Mouse (Mus musculus): ENCODE measurements around the gene Aven. TPM values are rescaled to one million over a fixed set of nuclear protein-coding genes. Genes with fewer than 3 reads are reported as not detected.

Aven gene
- total RNA-seq, 2 experiments from 2014 or later = 8.1 to 9.5 TPM

GRCm38 (mm10) chr2:112541695-112542285, 49.0 kb downstream of the Aven start:
- no peak for DNase-seq (ENCODE audit: extremely low spot score in 1 of 2, low spot score in 1 of 2)

- no peak for DNase-seq (ENCODE audit: extremely low spot score in 1 of 2, low spot score in 1 of 2)
Observed at GRCm38 (mm10) chr2:112556527-112556926, 63.8 kb downstream of the Aven start.

- no peak for DNase-seq (ENCODE audit: extremely low spot score in 1 of 2, low spot score in 1 of 2)
Observed at GRCm38 (mm10) chr2:112557453-112557852, 64.7 kb downstream of the Aven start.

- no peak for DNase-seq (ENCODE audit: extremely low spot score in 1 of 2, low spot score in 1 of 2)
Observed at GRCm38 (mm10) chr2:112561549-112561948, 68.8 kb downstream of the Aven start.

GRCm38 (mm10) chr2:112565060-112565459, 72.3 kb downstream of the Aven start:
- DNase-seq (ENCODE audit: extremely low spot score in 1 of 2, low spot score in 1 of 2) = no peak

- DNase-seq (ENCODE audit: extremely low spot score in 1 of 2, low spot score in 1 of 2) = no peak
Observed at GRCm38 (mm10) chr2:112566290-112567085, 73.7 kb downstream of the Aven start.

- no peak for DNase-seq (ENCODE audit: extremely low spot score in 1 of 2, low spot score in 1 of 2)
Observed at GRCm38 (mm10) chr2:112567786-112568185, 75.0 kb downstream of the Aven start.

- DNase-seq (ENCODE audit: extremely low spot score in 1 of 2, low spot score in 1 of 2) = no peak
Observed at GRCm38 (mm10) chr2:112590985-112591384, 98.2 kb downstream of the Aven start.

GRCm38 (mm10) chr2:112591451-112591871, 98.7 kb downstream of the Aven start:
- DNase-seq (ENCODE audit: extremely low spot score in 1 of 2, low spot score in 1 of 2) = peak in 1 of 2 experiments; percentile 60

GRCm38 (mm10) chr2:112593322-112593721, 100.6 kb downstream of the Aven start:
- no peak for DNase-seq (ENCODE audit: extremely low spot score in 1 of 2, low spot score in 1 of 2)

GRCm38 (mm10) chr2:112593781-112594180, 101.0 kb downstream of the Aven start:
- no peak for DNase-seq (ENCODE audit: extremely low spot score in 1 of 2, low spot score in 1 of 2)

GRCm38 (mm10) chr2:112595807-112596206, 103.0 kb downstream of the Aven start:
- no peak for DNase-seq (ENCODE audit: extremely low spot score in 1 of 2, low spot score in 1 of 2)

GRCm38 (mm10) chr2:112596415-112596814, 103.7 kb downstream of the Aven start:
- no peak for DNase-seq (ENCODE audit: extremely low spot score in 1 of 2, low spot score in 1 of 2)

- no peak for DNase-seq (ENCODE audit: extremely low spot score in 1 of 2, low spot score in 1 of 2)
Observed at GRCm38 (mm10) chr2:112597064-112597463, 104.3 kb downstream of the Aven start.

- DNase-seq (ENCODE audit: extremely low spot score in 1 of 2, low spot score in 1 of 2) = no peak
Observed at GRCm38 (mm10) chr2:112600222-112600621, 107.5 kb downstream of the Aven start.

GRCm38 (mm10) chr2:112602487-112602886, 109.7 kb downstream of the Aven start:
- no peak for DNase-seq (ENCODE audit: extremely low spot score in 1 of 2, low spot score in 1 of 2)

GRCm38 (mm10) chr2:112606536-112606935, 113.8 kb downstream of the Aven start:
- DNase-seq (ENCODE audit: extremely low spot score in 1 of 2, low spot score in 1 of 2) = no peak

- no peak for DNase-seq (ENCODE audit: extremely low spot score in 1 of 2, low spot score in 1 of 2)
Observed at GRCm38 (mm10) chr2:112612628-112613027, 119.9 kb downstream of the Aven start.

- DNase-seq (ENCODE audit: extremely low spot score in 1 of 2, low spot score in 1 of 2) = no peak
Observed at GRCm38 (mm10) chr2:112614375-112614774, 121.6 kb downstream of the Aven start.

- no peak for DNase-seq (ENCODE audit: extremely low spot score in 1 of 2, low spot score in 1 of 2)
Observed at GRCm38 (mm10) chr2:112617206-112617605, 124.4 kb downstream of the Aven start.

- no peak for DNase-seq (ENCODE audit: extremely low spot score in 1 of 2, low spot score in 1 of 2)
Observed at GRCm38 (mm10) chr2:112625156-112625555, 132.4 kb downstream of the Aven start.

- no peak for DNase-seq (ENCODE audit: extremely low spot score in 1 of 2, low spot score in 1 of 2)
Observed at GRCm38 (mm10) chr2:112630669-112631068, 137.9 kb downstream of the Aven start.

All from layer of hippocampus, postnatal 25 days (tissue).